Mouse (Mus musculus) hindbrain, embryonic 13.5 days (tissue): ENCODE results near the gene Prtn3. TPM values are rescaled to one million over a fixed set of nuclear protein-coding genes. Genes with fewer than 3 reads are reported as not detected.
A peak's percentile ranks its signal among the peaks of the same experiment; 100 is the strongest.

Experiments
- ATAC-seq: fragments of 200-750 bp; cut with Nextera tagmentation; 2 replicates; pipeline ENCODE4 v1.8.0; 2017; ENCODE audit warnings: moderate TSS enrichment; ENCODE audit not compliant: low FRiP score
- H3K27ac ChIP-seq: fragments of 300-500 bp; sonication (generic); 2 replicates; pipeline ENCODE4 v1.5.1; 2015; ENCODE audit warnings: inconsistent platforms, mild to moderate bottlenecking, moderate library complexity
- H3K27me3 ChIP-seq: fragments of 300-500 bp; sonication (generic); 2 replicates; pipeline ENCODE4 v1.6.1; 2015; ENCODE audit warnings: mild to moderate bottlenecking, inconsistent platforms
- H3K36me3 ChIP-seq: fragments of 300-500 bp; sonication (generic); 2 replicates; pipeline ENCODE4 v1.6.1; 2015; ENCODE audit warnings: mild to moderate bottlenecking, inconsistent platforms
- H3K4me1 ChIP-seq: fragments of 300-500 bp; sonication (generic); replicated peaks from 2 replicates; pipeline ENCODE4 v1.6.1; 2015; ENCODE audit warnings: inconsistent platforms
- H3K4me2 ChIP-seq: fragments of 300-500 bp; sonication (generic); 2 replicates; pipeline ENCODE4 v1.6.1; 2015; ENCODE audit warnings: inconsistent platforms, mild to moderate bottlenecking, moderate library complexity
- H3K4me3 ChIP-seq: fragments of 300-500 bp; sonication (generic); 2 replicates; pipeline ENCODE4 v1.5.1; 2015; ENCODE audit warnings: mild to moderate bottlenecking, inconsistent platforms
- H3K9ac ChIP-seq: fragments of 300-500 bp; sonication (generic); 2 replicates; pipeline ENCODE4 v1.6.1; 2015; ENCODE audit warnings: mild to moderate bottlenecking, inconsistent platforms
- H3K9me3 ChIP-seq: fragments of 300-500 bp; sonication (generic); 2 replicates; pipeline ENCODE4 v1.6.1; 2016; ENCODE audit warnings: inconsistent platforms
- WGBS: fragments of 180-500 bp; shearing (Covaris S2); methylation state at CpG from one replicate; pipeline ENCODE4 v1.1.7; 2015; 5-methylcytosine and 5-hydroxymethylcytosine counted together
- microRNA-seq: library from miRNA; unstranded; fragments of <30 nt; microRNA quantifications from one replicate; pipeline ENCODE4, GENCODE M21; 2016
- polyA plus RNA-seq: library from polyadenylated mRNA; unstranded; fragments of >200 nt; fragmentation: Nextera tagmentation; extraction: Ambion mirVana; gene quantifications from 2 replicates; pipeline ENCODE4 v1.2.1, GENCODE M21; 2015

Prtn3 gene
- polyA plus RNA-seq, 1 experiment from 2014 or later: 15.6 TPM

GRCm38 (mm10) chr10:79927324-79928029 is 53.2 kb downstream of the Prtn3 start:
- H3K27me3 ChIP-seq: peaks cover 21% of the 10 kb centered on the region
- peaks cover 53% of the 10 kb centered on the region for H3K4me1 ChIP-seq
- under 1% methylated on average over 54 of the region's 54 CpGs for WGBS
- ATAC-seq: peak; percentile 53
- peak overlapping the region; percentile 87 for H3K4me3 ChIP-seq
- peak overlapping the region; percentile 89 for H3K4me2 ChIP-seq
- H3K27ac ChIP-seq: peak overlapping the region; percentile 94
- peaks cover 17% of the 10 kb centered on the region for H3K36me3 ChIP-seq
- no peaks in the 10 kb centered on the region for H3K9me3 ChIP-seq
- H3K9ac ChIP-seq: peak overlapping the region; percentile 95

GRCm38 (mm10) chr10:79928030-79928694 is 53.9 kb downstream of the Prtn3 start:
- Histone ChIP-seq H3K27me3 (peaks cover 14% of the 10 kb centered on the region), H3K27ac (peak overlapping the region; percentile 94), H3K36me3 (peaks cover 24% of the 10 kb centered on the region), H3K4me2 (peak overlapping the region; percentile 89), H3K9ac (peak overlapping the region; percentile 95), H3K4me3 (peak overlapping the region; percentile 87), H3K9me3 (no peaks in the 10 kb centered on the region), H3K4me1 (peaks cover 60% of the 10 kb centered on the region)
- ATAC-seq: no peak
- 1% methylated on average over 28 of the region's 29 CpGs for WGBS

- peak overlapping the region; percentile 95 for H3K9ac ChIP-seq
- H3K4me1 ChIP-seq: peaks cover 69% of the 10 kb centered on the region
- WGBS: 22% methylated on average over 9 of the region's 9 CpGs
- no peak for ATAC-seq
- peaks cover 27% of the 10 kb centered on the region for H3K36me3 ChIP-seq
- H3K9me3 ChIP-seq: no peaks in the 10 kb centered on the region
- peak overlapping the region; percentile 94 for H3K27ac ChIP-seq
- H3K4me2 ChIP-seq: peak overlapping the region; percentile 89
- H3K4me3 ChIP-seq: peak overlapping the region; percentile 87
- peaks cover 5% of the 10 kb centered on the region; the same call in 1 of the 2 replicates for H3K27me3 ChIP-seq
These were observed 54.8 kb downstream of the Prtn3 start for GRCm38 (mm10) chr10:79928907-79929701.

DNA sequence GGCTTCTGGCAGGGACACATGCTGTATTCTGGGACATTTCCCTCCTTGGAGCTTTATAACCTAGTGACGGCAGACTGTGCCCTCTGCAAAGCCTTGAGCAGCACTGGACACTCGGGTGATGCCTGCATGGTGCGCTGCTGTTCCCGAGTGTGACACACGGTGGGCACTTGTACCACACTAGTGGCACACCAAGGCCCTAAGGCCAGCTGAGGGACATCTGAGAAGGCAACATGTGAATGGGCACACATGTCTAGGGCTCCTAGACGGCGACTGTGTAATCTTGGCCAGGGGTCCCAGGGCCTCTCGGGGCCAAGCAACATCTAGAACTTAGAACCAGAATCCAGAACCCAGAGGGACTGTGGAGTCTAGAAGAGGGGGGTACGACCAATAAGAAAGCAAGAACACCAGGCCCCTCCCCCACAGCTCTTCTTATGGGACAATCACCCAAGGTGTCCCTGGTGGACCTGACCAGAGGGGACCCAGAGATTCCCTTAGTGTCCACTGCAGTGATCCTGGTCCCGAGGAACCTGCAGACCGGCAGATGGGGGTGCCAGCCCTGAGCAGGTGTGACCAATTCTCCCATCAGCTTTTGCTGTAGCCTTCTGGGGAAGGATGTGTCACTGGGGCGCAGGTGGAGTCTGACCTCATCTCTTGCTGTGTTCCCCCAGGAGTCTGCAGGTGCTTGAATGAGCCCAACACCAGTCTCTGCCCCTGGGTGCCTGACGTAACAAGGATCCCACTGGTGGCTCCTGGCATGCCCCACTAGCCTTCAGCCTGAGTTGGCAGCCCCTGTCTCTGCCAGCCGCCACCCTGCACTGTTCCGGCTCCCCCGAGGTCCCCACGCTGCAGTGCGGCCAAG is 55.9 kb downstream of the Prtn3 start:
- H3K4me3 ChIP-seq: peak overlapping the region; percentile 87; the same call in 1 of the 2 replicates

DNA sequence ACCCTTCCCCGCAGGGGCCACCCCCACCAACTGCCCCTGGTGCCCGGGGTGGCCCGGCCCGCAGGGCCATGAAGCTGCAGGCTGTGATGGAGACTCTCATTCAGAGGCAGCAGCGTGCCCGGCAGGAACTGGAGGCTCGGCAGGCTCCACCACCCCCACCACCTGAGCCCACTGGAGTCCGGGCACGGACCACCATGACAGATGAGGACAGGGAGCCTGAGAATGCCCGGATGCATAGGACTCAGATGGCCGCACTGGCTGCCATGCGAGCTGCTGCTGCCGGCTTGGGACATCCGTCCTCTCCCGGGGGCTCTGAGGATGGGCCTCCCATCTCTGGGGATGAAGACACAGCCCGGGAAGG is 56.5 kb downstream of the Prtn3 start:
- Histone ChIP-seq H3K9ac (peak overlapping the region; percentile 95), H3K9me3 (no peaks in the 10 kb centered on the region), H3K4me3 (no peak overlapping the region), H3K27ac (peak overlapping the region; percentile 60), H3K4me2 (peak overlapping the region; percentile 15; the same call in 1 of the 2 replicates), H3K27me3 (no peaks in the 10 kb centered on the region), H3K36me3 (peaks cover 27% of the 10 kb centered on the region), H3K4me1 (peaks cover 79% of the 10 kb centered on the region)
- WGBS: 58% methylated on average over 16 of the region's 16 CpGs
- no peak for ATAC-seq

More for the DNA sequence above, 55.9 kb downstream of the Prtn3 start:
- Histone ChIP-seq H3K9ac (peak overlapping the region; percentile 95), H3K27ac (peak overlapping the region; percentile 60), H3K4me2 (peak overlapping the region; percentile 89), H3K36me3 (peaks cover 27% of the 10 kb centered on the region), H3K27me3 (no peaks in the 10 kb centered on the region), H3K4me1 (peaks cover 78% of the 10 kb centered on the region), H3K9me3 (no peaks in the 10 kb centered on the region)
- no peak for ATAC-seq
- 80% methylated on average over 18 of the region's 18 CpGs for WGBS

DNA sequence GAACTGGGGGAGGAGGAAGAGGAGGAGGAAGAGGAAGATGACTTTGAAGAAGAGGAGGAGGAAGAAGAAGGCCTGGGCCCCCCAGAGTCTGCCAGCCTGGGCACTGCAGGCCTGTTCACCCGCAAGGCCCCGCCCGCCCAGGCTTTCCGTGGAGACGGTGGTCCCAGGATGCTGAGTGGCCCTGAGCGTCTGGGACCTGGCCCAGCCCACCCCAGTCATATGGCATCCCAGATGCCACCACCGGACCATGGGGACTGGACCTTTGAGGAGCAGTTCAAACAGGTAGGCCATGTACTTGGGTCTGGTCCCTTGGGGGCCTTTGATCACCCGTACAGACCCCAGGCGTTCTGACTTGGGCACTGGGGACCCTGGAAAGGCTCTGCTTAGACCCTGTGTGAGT is 57.5 kb downstream of the Prtn3 start:
- peaks cover 27% of the 10 kb centered on the region for H3K36me3 ChIP-seq
- peaks cover 79% of the 10 kb centered on the region for H3K4me1 ChIP-seq
- H3K4me3 ChIP-seq: no peak overlapping the region
- peak overlapping the region; percentile 23; the same call in 1 of the 2 replicates for H3K27ac ChIP-seq
- no peak overlapping the region for H3K9ac ChIP-seq
- 85% methylated on average over 9 of the region's 9 CpGs for WGBS
- H3K27me3 ChIP-seq: no peaks in the 10 kb centered on the region
- ATAC-seq: no peak
- no peaks in the 10 kb centered on the region for H3K9me3 ChIP-seq
- no peak overlapping the region for H3K4me2 ChIP-seq

DNA sequence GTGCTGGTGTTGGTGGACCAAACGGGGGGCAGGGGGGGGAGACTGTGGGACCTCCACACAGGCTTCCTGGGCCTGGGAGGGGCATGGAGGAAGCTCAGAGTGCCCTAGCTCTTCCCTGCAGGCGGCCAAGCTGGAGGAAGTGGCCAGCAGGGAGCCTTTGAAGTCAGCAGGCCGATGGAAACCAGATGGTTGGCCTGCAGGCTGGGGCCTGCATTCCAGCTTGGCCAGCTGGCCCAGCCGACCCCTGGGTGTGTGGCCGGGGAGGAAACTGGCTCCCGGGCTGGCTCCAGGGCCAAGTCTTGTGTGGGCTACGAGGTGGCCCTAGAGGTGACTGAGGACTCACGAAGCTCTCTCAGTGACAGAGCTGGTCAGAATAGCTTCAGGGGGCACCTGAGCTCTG is 58.5 kb downstream of the Prtn3 start:
- no peak overlapping the region for H3K4me3 ChIP-seq
- H3K4me1 ChIP-seq: peaks cover 88% of the 10 kb centered on the region

More for the DNA sequence above, 58.5 kb downstream of the Prtn3 start:
- WGBS: 15% methylated on average over 8 of the region's 8 CpGs
- Histone ChIP-seq H3K27me3 (no peaks in the 10 kb centered on the region), H3K27ac (peak overlapping the region; percentile 71), H3K9ac (peak overlapping the region; percentile 57), H3K9me3 (no peaks in the 10 kb centered on the region), H3K36me3 (peaks cover 27% of the 10 kb centered on the region), H3K4me2 (0 out of 2 replicates have a peak overlapping the region, but pooled peaks have one; percentile 4)
- ATAC-seq: no peak

Small RNA genes lying within 50 kb of the gene (microRNA-seq; reads per million reads assigned to microRNA genes)
- not detected for gene Mir6910

Other genes with a start within 250 kb of the Prtn3 start
- gene Shc2, start 236.6 kb upstream of the Prtn3 start, polyA plus RNA-seq: 24.5 and 26.5 TPM in 2 replicates
- not detected in 2 replicates for gene Odf3l2, start 228.7 kb upstream of the Prtn3 start, polyA plus RNA-seq
- gene Madcam1, start 209.9 kb upstream of the Prtn3 start, polyA plus RNA-seq: 0.87 and 0.88 TPM in 2 replicates
- 86.5 and 93.4 TPM in 2 replicates for gene Tpgs1, start 205.1 kb upstream of the Prtn3 start, polyA plus RNA-seq
- 92.7 and 100 TPM in 2 replicates for gene Cdc34, start 192.3 kb upstream of the Prtn3 start, polyA plus RNA-seq
- 1.1 and 1.4 TPM in 2 replicates for gene Gzmm, start 185.5 kb upstream of the Prtn3 start, polyA plus RNA-seq
- gene Bsg, start 170.0 kb upstream of the Prtn3 start, polyA plus RNA-seq: 690 and 717 TPM in 2 replicates
- 0.43 and 0.64 TPM in 2 replicates for gene Hcn2, start 157.8 kb upstream of the Prtn3 start, polyA plus RNA-seq
- gene Polrmt, start 127.9 kb upstream of the Prtn3 start, polyA plus RNA-seq: 37.1 and 42.4 TPM in 2 replicates
- gene Fgf22, start 119.4 kb upstream of the Prtn3 start, polyA plus RNA-seq: 1.00 and 2.1 TPM in 2 replicates
- 87.9 and 90.7 TPM in 2 replicates for gene Rnf126, start 107.5 kb upstream of the Prtn3 start, polyA plus RNA-seq
- 1.3 and 1.4 TPM in 2 replicates for gene Fstl3, start 97.2 kb upstream of the Prtn3 start, polyA plus RNA-seq
- 0.18 TPM in 1 of 2 replicates, not detected in the other for gene Prss57, start 83.5 kb upstream of the Prtn3 start, polyA plus RNA-seq
- 240 and 252 TPM in 2 replicates for gene Palm, start 80.9 kb upstream of the Prtn3 start, polyA plus RNA-seq
- 0.84 and 1.0 TPM in 2 replicates for gene Misp, start 53.5 kb upstream of the Prtn3 start, polyA plus RNA-seq
- gene Ptbp1, start 20.0 kb upstream of the Prtn3 start, polyA plus RNA-seq: 84.7 and 86.0 TPM in 2 replicates
- 396 and 407 TPM in 2 replicates for gene Plppr3, start 158 bp downstream of the Prtn3 start, polyA plus RNA-seq
- 0.34 TPM in 1 of 2 replicates, not detected in the other for gene Elane, start 11.8 kb downstream of the Prtn3 start, polyA plus RNA-seq
- gene Cfd, start 16.4 kb downstream of the Prtn3 start, polyA plus RNA-seq: not detected in 2 replicates
- 55.3 and 58.3 TPM in 2 replicates for gene Med16, start 34.4 kb downstream of the Prtn3 start, polyA plus RNA-seq
- gene Gm26602, start 36.4 kb downstream of the Prtn3 start, polyA plus RNA-seq: 20.6 and 22.0 TPM in 2 replicates
- gene Kiss1r, start 42.5 kb downstream of the Prtn3 start, polyA plus RNA-seq: 2.1 and 2.3 TPM in 2 replicates
- gene R3hdm4, start 46.7 kb downstream of the Prtn3 start, polyA plus RNA-seq: 243 and 256 TPM in 2 replicates
- gene Arid3a, start 52.6 kb downstream of the Prtn3 start, polyA plus RNA-seq: 3.5 and 4.0 TPM in 2 replicates
- gene Wdr18, start 85.7 kb downstream of the Prtn3 start, polyA plus RNA-seq: 77.4 and 77.9 TPM in 2 replicates
- gene Grin3b, start 96.2 kb downstream of the Prtn3 start, polyA plus RNA-seq: 0.61 and 0.65 TPM in 2 replicates
- 16.0 and 16.3 TPM in 2 replicates for gene Tmem259, start 109.9 kb downstream of the Prtn3 start, polyA plus RNA-seq
- gene Cnn2, start 114.1 kb downstream of the Prtn3 start, polyA plus RNA-seq: 43.7 and 53.1 TPM in 2 replicates
- gene Abca7, start 122.0 kb downstream of the Prtn3 start, polyA plus RNA-seq: 5.2 and 6.1 TPM in 2 replicates
- 2.5 and 2.8 TPM in 2 replicates for gene Arhgap45, start 142.2 kb downstream of the Prtn3 start, polyA plus RNA-seq
- 150 and 154 TPM in 2 replicates for gene Polr2e, start 165.3 kb downstream of the Prtn3 start, polyA plus RNA-seq
- 509 and 531 TPM in 2 replicates for gene Gpx4, start 172.7 kb downstream of the Prtn3 start, polyA plus RNA-seq
- 13.6 and 14.4 TPM in 2 replicates for gene Sbno2, start 231.1 kb downstream of the Prtn3 start, polyA plus RNA-seq
- gene Stk11, start 241.3 kb downstream of the Prtn3 start, polyA plus RNA-seq: 16.3 and 18.2 TPM in 2 replicates